Mouse (Mus musculus) embryonic facial prominence, embryonic 15.5 days (tissue): ENCODE measurements at regions not wholly inside any gene's neighbourhood (a gene's known extent, or its start where the extent isn't known, plus 50 kb on each side); places are given as distances from the start of the nearest gene placed in this dataset.

Experiments used
- ATAC-seq: fragments of 200-750 bp; cut with Nextera tagmentation; 2 replicates; pipeline ENCODE4 v1.8.0; 2017; ENCODE audit warnings: low read depth, moderate TSS enrichment; ENCODE audit not compliant: insufficient number of reproducible peaks, low FRiP score, low TSS enrichment
- H3K27ac ChIP-seq: fragments of 300-500 bp; sonication (generic); replicated peaks from 2 replicates; pipeline ENCODE4 v1.5.1; 2015; ENCODE audit warnings: mild to moderate bottlenecking, inconsistent platforms
- H3K27me3 ChIP-seq: fragments of 300-500 bp; sonication (generic); 2 replicates; pipeline ENCODE4 v1.6.1; 2015; ENCODE audit warnings: inconsistent platforms
- H3K36me3 ChIP-seq: fragments of 300-500 bp; sonication (generic); 2 replicates; pipeline ENCODE4 v1.6.1; 2015; ENCODE audit warnings: mild to moderate bottlenecking, inconsistent platforms
- H3K4me1 ChIP-seq: fragments of 300-500 bp; sonication (generic); 2 replicates; pipeline ENCODE4 v1.6.1; 2015; ENCODE audit warnings: inconsistent platforms
- H3K4me2 ChIP-seq: fragments of 300-500 bp; sonication (generic); replicated peaks from 2 replicates; pipeline ENCODE4 v1.6.1; 2015; ENCODE audit warnings: mild to moderate bottlenecking, inconsistent platforms
- H3K4me3 ChIP-seq: fragments of 300-500 bp; sonication (generic); replicated peaks from 2 replicates; pipeline ENCODE4 v1.5.1; 2015; ENCODE audit warnings: mild to moderate bottlenecking, inconsistent platforms
- H3K9ac ChIP-seq: fragments of 300-500 bp; sonication (generic); 2 replicates; pipeline ENCODE4 v1.6.1; 2015; ENCODE audit warnings: inconsistent platforms
- H3K9me3 ChIP-seq: fragments of 300-500 bp; sonication (generic); replicated peaks from 2 replicates; pipeline ENCODE4 v1.6.1; 2016; ENCODE audit warnings: inconsistent platforms
- WGBS: fragments of 180-500 bp; shearing (Covaris S2); methylation state at CpG from one replicate; pipeline ENCODE4 v1.1.7; 2015; 5-methylcytosine and 5-hydroxymethylcytosine counted together

GRCm38 (mm10) chr14:72371702-72372277, 119.8 kb downstream of the Gm9195 start:
- H3K27me3 ChIP-seq: no peaks in the 10 kb centered on the region
- H3K9ac ChIP-seq: no peak overlapping the region
- no peaks in the 10 kb centered on the region for H3K9me3 ChIP-seq
- 9% methylated on average over 10 of the region's 10 CpGs for WGBS
- no peak overlapping the region for H3K4me3 ChIP-seq
- 0 out of 2 replicates have a peak, but pooled peaks cover 3% of the 10 kb centered on the region for H3K4me1 ChIP-seq
- no peak overlapping the region for H3K27ac ChIP-seq
- no peak for ATAC-seq
- H3K4me2 ChIP-seq: peak overlapping the region; percentile 29; the same call in 1 of the 2 replicates
- H3K36me3 ChIP-seq: no peaks in the 10 kb centered on the region

GRCm38 (mm10) chr14:72360829-72361520, 130.7 kb downstream of the Gm9195 start:
- WGBS: 77% methylated on average over 4 of the region's 4 CpGs
- H3K36me3 ChIP-seq: no peaks in the 10 kb centered on the region
- H3K9ac ChIP-seq: no peak overlapping the region
- H3K27me3 ChIP-seq: no peaks in the 10 kb centered on the region
- H3K27ac ChIP-seq: no peak overlapping the region
- H3K4me2 ChIP-seq: no peak overlapping the region
- no peaks in the 10 kb centered on the region for H3K4me1 ChIP-seq
- H3K4me3 ChIP-seq: no peak overlapping the region
- no peak for ATAC-seq
- H3K9me3 ChIP-seq: no peaks in the 10 kb centered on the region

DNA sequence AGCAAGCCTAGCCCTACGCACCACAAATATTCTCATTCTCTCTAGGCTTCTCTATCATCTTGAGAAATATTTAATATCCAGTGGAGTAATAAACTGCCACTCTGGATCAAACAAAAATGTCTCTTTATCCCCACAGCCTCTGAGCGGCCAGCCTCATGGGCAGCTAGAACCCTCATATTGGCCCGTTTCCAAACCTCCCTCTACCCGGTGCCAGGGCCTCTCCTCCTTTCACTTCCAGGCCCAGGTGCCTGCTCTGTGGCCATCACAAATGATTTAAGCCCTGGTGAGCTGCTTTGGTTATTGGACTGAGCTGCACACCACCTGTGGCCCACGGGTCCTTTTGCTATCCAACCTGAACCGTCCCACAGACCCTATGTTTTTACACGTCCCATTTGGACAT, 131.5 kb downstream of the Gm9195 start:
- Histone ChIP-seq H3K27ac (no peak overlapping the region), H3K9ac (no peak overlapping the region), H3K27me3 (no peaks in the 10 kb centered on the region), H3K9me3 (no peaks in the 10 kb centered on the region), H3K4me3 (no peak overlapping the region), H3K4me2 (no peak overlapping the region), H3K36me3 (no peaks in the 10 kb centered on the region), H3K4me1 (no peaks in the 10 kb centered on the region)
- ATAC-seq: no peak
- 87% methylated on average over 7 of the region's 7 CpGs for WGBS

DNA sequence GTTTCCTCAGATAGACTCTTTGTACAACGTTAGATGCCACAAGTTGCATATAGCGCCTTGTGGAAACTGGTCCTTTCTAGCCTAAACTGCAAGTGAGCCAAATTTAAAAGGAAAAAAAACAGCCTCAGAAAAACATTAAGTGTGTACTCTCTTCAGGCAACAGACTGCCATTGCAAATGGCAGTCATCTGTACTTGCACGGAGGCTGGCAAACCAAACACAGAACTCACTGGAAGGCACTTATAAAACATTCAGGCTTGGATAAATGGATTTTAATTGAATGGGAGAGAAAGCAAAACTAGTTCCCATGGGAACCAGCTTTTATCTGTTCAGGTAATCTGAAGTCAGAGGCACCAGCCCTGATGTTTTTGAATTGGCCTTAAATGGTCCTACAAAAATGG, 133.7 kb downstream of the Gm9195 start:
- H3K36me3 ChIP-seq: no peaks in the 10 kb centered on the region
- no peaks in the 10 kb centered on the region for H3K27me3 ChIP-seq
- no peak overlapping the region for H3K27ac ChIP-seq
- 86% methylated on average over 3 of the region's 3 CpGs for WGBS
- no peaks in the 10 kb centered on the region for H3K4me1 ChIP-seq
- no peak overlapping the region for H3K4me3 ChIP-seq
- H3K9me3 ChIP-seq: no peaks in the 10 kb centered on the region
- H3K4me2 ChIP-seq: no peak overlapping the region
- no peak overlapping the region for H3K9ac ChIP-seq
- ATAC-seq: no peak

- H3K27me3 ChIP-seq: no peaks in the 10 kb centered on the region
- no peak for ATAC-seq
- peaks cover 9% of the 10 kb centered on the region; the same call in 1 of the 2 replicates for H3K4me1 ChIP-seq
- no peaks in the 10 kb centered on the region for H3K36me3 ChIP-seq
- WGBS: 46% methylated on average over 5 of the region's 5 CpGs
- H3K4me3 ChIP-seq: no peak overlapping the region
- no peak overlapping the region for H3K4me2 ChIP-seq
- no peak overlapping the region for H3K9ac ChIP-seq
- no peaks in the 10 kb centered on the region for H3K9me3 ChIP-seq
- H3K27ac ChIP-seq: no peak overlapping the region
These were observed 149.5 kb downstream of the Gm9195 start for GRCm38 (mm10) chr14:72342181-72342580.

GRCm38 (mm10) chr14:72341590-72342154, 150.0 kb downstream of the Gm9195 start:
- H3K9ac ChIP-seq: no peak overlapping the region
- no peak overlapping the region for H3K4me2 ChIP-seq
- no peaks in the 10 kb centered on the region for H3K9me3 ChIP-seq
- ATAC-seq: no peak
- H3K4me1 ChIP-seq: peaks cover 9% of the 10 kb centered on the region; the same call in 1 of the 2 replicates
- 43% methylated on average over 14 of the region's 14 CpGs for WGBS
- H3K27ac ChIP-seq: no peak overlapping the region
- no peaks in the 10 kb centered on the region for H3K27me3 ChIP-seq
- H3K4me3 ChIP-seq: no peak overlapping the region
- no peaks in the 10 kb centered on the region for H3K36me3 ChIP-seq

DNA sequence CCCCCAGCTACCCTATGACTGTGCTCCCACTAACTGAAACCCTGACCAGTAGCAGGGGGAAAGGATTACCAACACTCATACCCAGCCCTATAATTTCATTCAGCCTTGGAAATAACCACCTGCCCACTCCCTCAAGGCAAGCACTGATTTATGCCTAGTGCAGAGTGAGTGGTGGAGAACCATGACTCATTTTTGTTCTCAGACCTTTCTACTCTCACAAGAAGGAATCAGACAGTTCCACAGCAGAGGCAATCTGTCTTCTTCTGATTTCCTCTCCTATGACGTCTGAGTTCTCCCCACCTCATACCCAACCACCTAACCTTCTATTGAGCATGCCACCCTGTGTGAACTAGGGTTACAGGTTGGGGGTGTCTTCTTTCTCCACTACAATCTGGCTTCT, 153.6 kb downstream of the Gm9195 start:
- H3K27ac ChIP-seq: no peak overlapping the region
- peaks cover 9% of the 10 kb centered on the region; the same call in 1 of the 2 replicates for H3K4me1 ChIP-seq
- H3K4me2 ChIP-seq: no peak overlapping the region
- H3K9ac ChIP-seq: no peak overlapping the region
- H3K9me3 ChIP-seq: no peaks in the 10 kb centered on the region
- no peak overlapping the region for H3K4me3 ChIP-seq
- H3K27me3 ChIP-seq: no peaks in the 10 kb centered on the region
- no peak for ATAC-seq
- H3K36me3 ChIP-seq: no peaks in the 10 kb centered on the region
- WGBS: 83% methylated on average over 1 of the region's 1 CpGs

- no peaks in the 10 kb centered on the region for H3K36me3 ChIP-seq
- H3K4me2 ChIP-seq: no peak overlapping the region
- no peak overlapping the region for H3K27ac ChIP-seq
- H3K9ac ChIP-seq: no peak overlapping the region
- H3K27me3 ChIP-seq: no peaks in the 10 kb centered on the region
- ATAC-seq: no peak
- H3K9me3 ChIP-seq: no peaks in the 10 kb centered on the region
- no peaks in the 10 kb centered on the region for H3K4me1 ChIP-seq
- no peak overlapping the region for H3K4me3 ChIP-seq
These were observed 187.8 kb downstream of the Gm9195 start for GRCm38 (mm10) chr14:72303856-72304255.

DNA sequence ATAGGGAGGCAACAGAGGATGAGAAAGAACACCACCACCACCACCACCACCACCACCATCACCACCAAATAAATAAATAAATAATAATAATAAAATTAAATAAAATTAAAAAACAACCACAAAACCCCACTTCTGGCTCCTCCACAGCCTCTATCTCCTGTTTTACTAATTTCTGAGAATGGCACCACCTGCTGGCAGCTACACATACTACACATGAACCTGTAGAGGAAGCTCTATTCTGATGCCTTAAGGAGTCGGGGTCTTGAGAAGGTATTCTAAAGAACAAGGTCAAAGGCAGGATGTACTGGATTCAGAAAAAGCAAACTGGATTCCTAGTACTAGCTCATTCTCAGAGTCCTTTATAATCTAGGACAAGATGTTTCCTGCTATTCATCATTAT, 191.6 kb downstream of the Gm9195 start:
- ATAC-seq: no peak

DNA sequence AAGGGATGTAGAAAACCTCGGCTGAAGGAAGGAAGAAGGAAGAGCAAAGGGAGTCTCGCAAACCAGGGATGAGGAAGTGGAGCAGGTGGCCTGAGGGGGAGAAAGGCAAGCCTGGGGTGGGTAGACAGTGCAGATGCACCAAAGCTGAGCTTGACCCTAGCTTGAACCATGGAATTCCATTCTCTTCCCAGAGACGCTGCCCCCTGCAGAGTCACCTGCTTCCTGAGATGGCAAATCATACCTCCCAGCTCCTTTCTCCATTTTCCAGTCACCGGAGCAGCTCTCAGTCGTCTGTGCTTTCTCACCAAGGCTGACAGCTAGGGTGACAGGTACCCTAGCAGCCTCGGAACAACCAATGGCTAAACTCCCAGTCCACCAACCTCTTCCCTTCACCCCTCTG, 197.0 kb downstream of the Gm9195 start:
- Histone ChIP-seq H3K27ac (no peak overlapping the region), H3K9ac (no peak overlapping the region), H3K36me3 (no peaks in the 10 kb centered on the region), H3K4me2 (no peak overlapping the region), H3K4me3 (no peak overlapping the region), H3K4me1 (no peaks in the 10 kb centered on the region), H3K27me3 (peaks cover 7% of the 10 kb centered on the region), H3K9me3 (no peaks in the 10 kb centered on the region)
- ATAC-seq: no peak
- 28% methylated on average over 6 of the region's 6 CpGs for WGBS

More for the DNA sequence above, 191.6 kb downstream of the Gm9195 start:
- Histone ChIP-seq H3K4me2 (no peak overlapping the region), H3K27me3 (no peaks in the 10 kb centered on the region), H3K4me1 (no peaks in the 10 kb centered on the region), H3K27ac (no peak overlapping the region), H3K9me3 (no peaks in the 10 kb centered on the region), H3K4me3 (no peak overlapping the region), H3K36me3 (no peaks in the 10 kb centered on the region), H3K9ac (no peak overlapping the region)
- 73% methylated on average over 1 of the region's 1 CpGs for WGBS

- no peak overlapping the region for H3K4me3 ChIP-seq
- peaks cover 7% of the 10 kb centered on the region for H3K27me3 ChIP-seq
- H3K27ac ChIP-seq: no peak overlapping the region
- no peak overlapping the region for H3K4me2 ChIP-seq
- H3K9me3 ChIP-seq: no peaks in the 10 kb centered on the region
- H3K36me3 ChIP-seq: no peaks in the 10 kb centered on the region
- ATAC-seq: no peak
- WGBS: 67% methylated on average over 9 of the region's 9 CpGs
- no peaks in the 10 kb centered on the region for H3K4me1 ChIP-seq
- no peak overlapping the region for H3K9ac ChIP-seq
These were observed 197.8 kb downstream of the Gm9195 start for GRCm38 (mm10) chr14:72293677-72294387.
